Mouse (Mus musculus) limb, embryonic 13.5 days (tissue): ENCODE results near the gene Dock8. TPM values are rescaled to one million over a fixed set of nuclear protein-coding genes. Genes with fewer than 3 reads are reported as not detected.

Experiments
- ATAC-seq: fragments of 200-750 bp; cut with Nextera tagmentation; 2 replicates; pipeline ENCODE4 v1.8.0; 2017; ENCODE audit warnings: low read depth, moderate number of reproducible peaks, moderate TSS enrichment; ENCODE audit not compliant: low FRiP score
- H3K27ac ChIP-seq: fragments of 300-500 bp; sonication (generic); 2 replicates; pipeline ENCODE4 v1.5.1; 2015; ENCODE audit warnings: inconsistent platforms, mild to moderate bottlenecking, moderate library complexity
- H3K27me3 ChIP-seq: fragments of 300-500 bp; sonication (generic); 2 replicates; pipeline ENCODE4 v1.6.1; 2015; ENCODE audit warnings: mild to moderate bottlenecking, inconsistent platforms
- H3K36me3 ChIP-seq: fragments of 300-500 bp; sonication (generic); 2 replicates; pipeline ENCODE4 v1.6.1; 2015; ENCODE audit warnings: inconsistent platforms, mild to moderate bottlenecking, moderate library complexity
- H3K4me1 ChIP-seq: fragments of 300-500 bp; sonication (generic); 2 replicates; pipeline ENCODE4 v1.6.1; 2015; ENCODE audit warnings: inconsistent platforms
- H3K4me2 ChIP-seq: fragments of 300-500 bp; sonication (generic); replicated peaks from 2 replicates; pipeline ENCODE4 v1.6.1; 2015; ENCODE audit warnings: inconsistent platforms, mild to moderate bottlenecking, moderate library complexity
- H3K4me3 ChIP-seq: fragments of 300-500 bp; sonication (generic); 2 replicates; pipeline ENCODE4 v1.5.1; 2015; ENCODE audit warnings: moderate library complexity, mild to moderate bottlenecking, inconsistent platforms
- H3K9ac ChIP-seq: fragments of 300-500 bp; sonication (generic); 2 replicates; pipeline ENCODE4 v1.6.1; 2015; ENCODE audit warnings: mild to moderate bottlenecking, inconsistent platforms
- H3K9me3 ChIP-seq: fragments of 300-500 bp; sonication (generic); 2 replicates; pipeline ENCODE4 v1.6.1; 2016; ENCODE audit warnings: inconsistent platforms
- WGBS: fragments of 180-500 bp; shearing (Covaris S2); methylation state at CpG from one replicate; pipeline ENCODE4 v1.1.7; 2015; 5-methylcytosine and 5-hydroxymethylcytosine counted together
- polyA plus RNA-seq: library from polyadenylated mRNA; unstranded; fragments of >200 nt; fragmentation: Nextera tagmentation; extraction: Ambion mirVana; gene quantifications from 2 replicates; pipeline ENCODE4 v1.2.1, GENCODE M21; 2015

The Dock8 gene
- polyA plus RNA-seq, 1 experiment from 2014 or later, result 5.5 TPM

- no peak overlapping the region for H3K4me3 ChIP-seq
These were observed 15.4 kb upstream of the Dock8 start for GRCm38 (mm10) chr19:24983857-24984498.

GRCm38 (mm10) chr19:24985045-24985444 lies 14.3 kb upstream of the Dock8 start:
- no peaks in the 10 kb centered on the region for H3K36me3 ChIP-seq
- no peak overlapping the region for H3K9ac ChIP-seq
- H3K27me3 ChIP-seq, result no peaks in the 10 kb centered on the region
- no peak for ATAC-seq
- H3K9me3 ChIP-seq, result no peaks in the 10 kb centered on the region
- no peak overlapping the region for H3K27ac ChIP-seq
- no peak overlapping the region for H3K4me3 ChIP-seq
- H3K4me1 ChIP-seq, result no peaks in the 10 kb centered on the region
- WGBS, result 95% methylated on average over 2 of the region's 2 CpGs
- no peak overlapping the region for H3K4me2 ChIP-seq

More at GRCm38 (mm10) chr19:24983857-24984498, 15.4 kb upstream of the Dock8 start:
- Histone ChIP-seq H3K9ac (no peak overlapping the region), H3K36me3 (no peaks in the 10 kb centered on the region), H3K27ac (no peak overlapping the region), H3K27me3 (no peaks in the 10 kb centered on the region), H3K4me2 (no peak overlapping the region), H3K9me3 (no peaks in the 10 kb centered on the region), H3K4me1 (no peaks in the 10 kb centered on the region)
- ATAC-seq, result no peak
- WGBS, result 71% methylated on average over 7 of the region's 7 CpGs

GRCm38 (mm10) chr19:24987355-24987754 lies 12.0 kb upstream of the Dock8 start:
- Histone ChIP-seq H3K36me3 (no peaks in the 10 kb centered on the region), H3K27ac (no peak overlapping the region), H3K9ac (no peak overlapping the region), H3K27me3 (no peaks in the 10 kb centered on the region), H3K4me2 (no peak overlapping the region), H3K9me3 (no peaks in the 10 kb centered on the region), H3K4me3 (no peak overlapping the region), H3K4me1 (no peaks in the 10 kb centered on the region)
- ATAC-seq, result no peak
- 63% methylated on average over 4 of the region's 4 CpGs for WGBS

GRCm38 (mm10) chr19:24988831-24989230 lies 10.5 kb upstream of the Dock8 start:
- WGBS, result 85% methylated on average over 5 of the region's 5 CpGs
- Histone ChIP-seq H3K4me1 (no peaks in the 10 kb centered on the region), H3K36me3 (no peaks in the 10 kb centered on the region), H3K4me2 (no peak overlapping the region), H3K27me3 (no peaks in the 10 kb centered on the region), H3K9me3 (no peaks in the 10 kb centered on the region), H3K27ac (no peak overlapping the region), H3K9ac (no peak overlapping the region), H3K4me3 (no peak overlapping the region)
- ATAC-seq, result no peak

- Histone ChIP-seq H3K4me3 (no peak overlapping the region), H3K27me3 (peaks cover 4% of the 10 kb centered on the region; the same call in 1 of the 2 replicates), H3K36me3 (no peaks in the 10 kb centered on the region), H3K27ac (no peak overlapping the region), H3K4me1 (peaks cover 5% of the 10 kb centered on the region; the same call in 1 of the 2 replicates), H3K9me3 (no peaks in the 10 kb centered on the region), H3K9ac (no peak overlapping the region), H3K4me2 (no peak overlapping the region)
- ATAC-seq, result no peak
- 68% methylated on average over 7 of the region's 7 CpGs for WGBS
These were observed 9.1 kb upstream of the Dock8 start for GRCm38 (mm10) chr19:24990138-24990822.

- H3K27ac ChIP-seq, result no peak overlapping the region
- 65% methylated on average over 6 of the region's 6 CpGs for WGBS
- H3K4me3 ChIP-seq, result no peak overlapping the region
- H3K27me3 ChIP-seq, result peaks cover 31% of the 10 kb centered on the region
- no peaks in the 10 kb centered on the region for H3K36me3 ChIP-seq
- no peaks in the 10 kb centered on the region for H3K9me3 ChIP-seq
- no peak overlapping the region for H3K4me2 ChIP-seq
- H3K4me1 ChIP-seq, result peaks cover 5% of the 10 kb centered on the region; the same call in 1 of the 2 replicates
- no peak for ATAC-seq
- no peak overlapping the region for H3K9ac ChIP-seq
These were observed 5.8 kb upstream of the Dock8 start for GRCm38 (mm10) chr19:24993526-24993925.

GRCm38 (mm10) chr19:24994900-24995299 lies 4.4 kb upstream of the Dock8 start:
- Histone ChIP-seq H3K36me3 (no peaks in the 10 kb centered on the region), H3K4me1 (peaks cover 9% of the 10 kb centered on the region; the same call in 1 of the 2 replicates), H3K27me3 (peaks cover 45% of the 10 kb centered on the region), H3K9ac (no peak overlapping the region), H3K9me3 (no peaks in the 10 kb centered on the region), H3K4me3 (no peak overlapping the region), H3K27ac (no peak overlapping the region), H3K4me2 (no peak overlapping the region)
- ATAC-seq, result no peak
- 41% methylated on average over 8 of the region's 8 CpGs for WGBS

- 67% methylated on average over 12 of the region's 12 CpGs for WGBS
- no peak overlapping the region for H3K27ac ChIP-seq
- H3K4me1 ChIP-seq, result peaks cover 9% of the 10 kb centered on the region; the same call in 1 of the 2 replicates
- H3K27me3 ChIP-seq, result peaks cover 66% of the 10 kb centered on the region
- no peaks in the 10 kb centered on the region for H3K9me3 ChIP-seq
- H3K4me3 ChIP-seq, result no peak overlapping the region
- ATAC-seq, result no peak
- no peak overlapping the region for H3K9ac ChIP-seq
- no peaks in the 10 kb centered on the region for H3K36me3 ChIP-seq
- no peak overlapping the region for H3K4me2 ChIP-seq
These were observed 2.3 kb upstream of the Dock8 start for GRCm38 (mm10) chr19:24996815-24997704.

- peak overlapping the region; percentile 98 for H3K4me2 ChIP-seq
These were observed 773 bp upstream of the Dock8 start for GRCm38 (mm10) chr19:24998561-24998960.

GRCm38 (mm10) chr19:25000153-25000552 lies 819 bp downstream of the Dock8 start:
- Histone ChIP-seq H3K9me3 (no peaks in the 10 kb centered on the region), H3K4me3 (peak overlapping the region; percentile 73), H3K9ac (no peak overlapping the region), H3K36me3 (no peaks in the 10 kb centered on the region), H3K4me1 (peaks cover 11% of the 10 kb centered on the region; the same call in 1 of the 2 replicates), H3K27ac (no peak overlapping the region), H3K4me2 (peak overlapping the region; percentile 98), H3K27me3 (peaks cover 71% of the 10 kb centered on the region)
- 24% methylated on average over 9 of the region's 9 CpGs for WGBS
- ATAC-seq, result no peak

More at GRCm38 (mm10) chr19:24998561-24998960, 773 bp upstream of the Dock8 start:
- Histone ChIP-seq H3K4me1 (peaks cover 9% of the 10 kb centered on the region; the same call in 1 of the 2 replicates), H3K27me3 (peaks cover 75% of the 10 kb centered on the region), H3K9ac (no peak overlapping the region), H3K36me3 (no peaks in the 10 kb centered on the region), H3K4me3 (peak overlapping the region; percentile 73), H3K9me3 (no peaks in the 10 kb centered on the region), H3K27ac (no peak overlapping the region)
- no peak for ATAC-seq
- WGBS, result 58% methylated on average over 5 of the region's 5 CpGs

GRCm38 (mm10) chr19:25002032-25002431 lies 2.7 kb downstream of the Dock8 start:
- H3K9me3 ChIP-seq, result no peaks in the 10 kb centered on the region
- ATAC-seq, result no peak
- peaks cover 59% of the 10 kb centered on the region for H3K27me3 ChIP-seq
- H3K36me3 ChIP-seq, result no peaks in the 10 kb centered on the region
- WGBS, result 81% methylated on average over 6 of the region's 6 CpGs
- H3K4me2 ChIP-seq, result no peak overlapping the region
- H3K4me1 ChIP-seq, result peaks cover 11% of the 10 kb centered on the region; the same call in 1 of the 2 replicates
- no peak overlapping the region for H3K4me3 ChIP-seq
- H3K27ac ChIP-seq, result no peak overlapping the region
- no peak overlapping the region for H3K9ac ChIP-seq

- no peaks in the 10 kb centered on the region for H3K36me3 ChIP-seq
- peaks cover 11% of the 10 kb centered on the region; the same call in 1 of the 2 replicates for H3K4me1 ChIP-seq
- H3K27me3 ChIP-seq, result peaks cover 51% of the 10 kb centered on the region
- no peak overlapping the region for H3K27ac ChIP-seq
- ATAC-seq, result no peak
- 73% methylated on average over 3 of the region's 3 CpGs for WGBS
- no peak overlapping the region for H3K9ac ChIP-seq
- no peak overlapping the region for H3K4me2 ChIP-seq
- no peak overlapping the region for H3K4me3 ChIP-seq
- H3K9me3 ChIP-seq, result no peaks in the 10 kb centered on the region
These were observed 3.5 kb downstream of the Dock8 start for GRCm38 (mm10) chr19:25002828-25003227.
